Mouse (Mus musculus) thymus, adult 2 months (tissue): Measurements from ENCODE around the gene Lingo1.

ENCODE experiments used
- CTCF ChIP-seq: fragments of 200-500 bp; IDR thresholded peaks from 2 replicates; pipeline ENCODE4 v1.5.1; 2012; ENCODE audit warnings: mild to moderate bottlenecking, control low read depth, low read length, moderate library complexity, borderline replicate concordance; ENCODE audit not compliant: control insufficient read depth, poor library complexity, insufficient read depth; ENCODE audit errors: extremely low read depth
- POLR2A ChIP-seq: fragments of 200-500 bp; IDR thresholded peaks from 2 replicates; pipeline ENCODE4 v1.6.1; 2012; ENCODE audit warnings: mild to moderate bottlenecking, low read length, control low read depth, moderate library complexity; ENCODE audit not compliant: control insufficient read depth, poor library complexity, insufficient read depth; ENCODE audit errors: extremely low read depth

GRCm38 (mm10) chr9:56664136-56664535, 132.1 kb downstream of the Lingo1 start:
- no peak for TF ChIP-seq CTCF
- TF ChIP-seq POLR2A, result no peak
